Mouse (Mus musculus) 416B (cell line): ENCODE data around the gene Gdi1.

Experiments used
- DNase-seq: peaks from one replicate; pipeline ENCODE4 v3.0.0; 2011; ENCODE audit warnings: low read depth

Gene Gdi1

GRCm38 (mm10) chrX:74329215-74329671 is 24.4 kb downstream of the Gdi1 start:
- DNase-seq: no peak

GRCm38 (mm10) chrX:74330166-74330930 is 25.6 kb downstream of the Gdi1 start:
- DNase-seq: no peak

- DNase-seq: peak; percentile 11
Observed at GRCm38 (mm10) chrX:74352645-74353466, 48.1 kb downstream of the Gdi1 start.

- peak; percentile 80 for DNase-seq
Observed at GRCm38 (mm10) chrX:74353467-74353770, 48.6 kb downstream of the Gdi1 start, which contains the start of gene Lage3. Lage3 (minus strand) TSS chrX:74353618.

GRCm38 (mm10) chrX:74357069-74357468 is 52.3 kb downstream of the Gdi1 start:
- DNase-seq: peak; percentile 6

- DNase-seq: no peak
Observed at GRCm38 (mm10) chrX:74359171-74359570, 54.4 kb downstream of the Gdi1 start.
